Mouse (Mus musculus) heart, embryonic 13.5 days (tissue): Measurements from ENCODE around the gene Tsx. TPM values are rescaled to one million over a fixed set of nuclear protein-coding genes. Genes with fewer than 3 reads are reported as not detected.
A peak's percentile ranks its signal among the peaks of the same experiment; 100 is the strongest.
"Not testable (repeated sequence)": the region's sequence is repeated elsewhere in the genome, so short reads cannot be mapped to it uniquely, and the experiment has no call there.

Experiments used
- ATAC-seq: fragments of 200-750 bp; cut with Nextera tagmentation; 2 replicates; pipeline ENCODE4 v1.8.0; 2017; ENCODE audit warnings: moderate TSS enrichment; ENCODE audit not compliant: insufficient number of reproducible peaks, low FRiP score, low TSS enrichment; ENCODE audit errors: extremely low read depth
- H3K27ac ChIP-seq: fragments of 300-500 bp; sonication (generic); replicated peaks from 2 replicates; pipeline ENCODE4 v1.5.1; 2015; ENCODE audit warnings: moderate library complexity, mild to moderate bottlenecking, inconsistent platforms
- H3K27me3 ChIP-seq: fragments of 300-500 bp; sonication (generic); replicated peaks from 2 replicates; pipeline ENCODE4 v1.6.1; 2015; ENCODE audit warnings: mild to moderate bottlenecking, inconsistent platforms
- H3K36me3 ChIP-seq: fragments of 300-500 bp; sonication (generic); 2 replicates; pipeline ENCODE4 v1.6.1; 2015; ENCODE audit warnings: mild to moderate bottlenecking, inconsistent platforms
- H3K4me1 ChIP-seq: fragments of 300-500 bp; sonication (generic); 2 replicates; pipeline ENCODE4 v1.6.1; 2015; ENCODE audit warnings: inconsistent platforms
- H3K4me2 ChIP-seq: fragments of 300-500 bp; sonication (generic); 2 replicates; pipeline ENCODE4 v1.6.1; 2015; ENCODE audit warnings: inconsistent platforms, mild to moderate bottlenecking, moderate library complexity
- H3K4me3 ChIP-seq: fragments of 300-500 bp; sonication (generic); 2 replicates; pipeline ENCODE4 v1.5.1; 2015; ENCODE audit warnings: moderate library complexity, mild to moderate bottlenecking, inconsistent platforms
- H3K9ac ChIP-seq: fragments of 300-500 bp; sonication (generic); 2 replicates; pipeline ENCODE4 v1.6.1; 2015; ENCODE audit warnings: inconsistent platforms, mild to moderate bottlenecking, moderate library complexity
- H3K9me3 ChIP-seq: fragments of 300-500 bp; sonication (generic); 2 replicates; pipeline ENCODE4 v1.6.1; 2016; ENCODE audit warnings: inconsistent platforms
- WGBS: fragments of 180-500 bp; shearing (Covaris S2); methylation state at CpG from one replicate; pipeline ENCODE4 v1.1.7; 2015; ENCODE audit warnings: mixed read lengths; 5-methylcytosine and 5-hydroxymethylcytosine counted together
- polyA plus RNA-seq: library from polyadenylated mRNA; unstranded; fragments of >200 nt; fragmentation: Nextera tagmentation; extraction: Ambion mirVana; gene quantifications from 2 replicates; pipeline ENCODE4 v1.2.1, GENCODE M21; 2015

The Tsx gene
- polyA plus RNA-seq, 1 experiment from 2014 or later: not detected

GRCm38 (mm10) chrX:103432293-103432692 lies 18.0 kb downstream of the Tsx start:
- Histone ChIP-seq H3K9ac (no peak overlapping the region), H3K36me3 (no peaks in the 10 kb centered on the region), H3K4me3 (no peak overlapping the region), H3K27ac (no peak overlapping the region), H3K9me3 (no peaks in the 10 kb centered on the region), H3K4me1 (no peaks in the 10 kb centered on the region), H3K27me3 (peaks cover 84% of the 10 kb centered on the region), H3K4me2 (no peak overlapping the region)
- 66% methylated on average over 7 of the region's 7 CpGs for WGBS
- ATAC-seq: no peak

DNA sequence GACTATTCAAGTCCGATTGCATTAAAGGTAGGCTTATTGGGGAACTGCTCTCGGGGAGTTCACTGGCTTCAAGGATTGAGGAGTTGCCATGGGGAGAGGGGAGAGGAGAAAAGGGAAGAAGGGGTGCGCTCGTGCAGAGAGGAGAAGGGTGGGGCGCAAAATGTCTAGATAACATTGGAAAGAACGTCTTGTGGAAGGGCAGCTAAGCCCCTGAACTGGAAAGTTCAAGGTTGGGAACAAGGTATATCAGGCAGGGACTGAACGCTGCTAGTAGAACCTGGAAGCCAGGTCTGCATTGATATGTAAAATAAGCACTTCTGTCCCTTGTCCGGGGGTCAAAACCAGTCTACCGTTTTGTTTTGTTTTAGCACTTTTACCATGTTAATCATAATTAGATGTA lies 23.8 kb downstream of the Tsx start:
- Histone ChIP-seq H3K9me3 (no peaks in the 10 kb centered on the region), H3K27me3 (peaks cover 78% of the 10 kb centered on the region), H3K4me2 (no peak overlapping the region), H3K9ac (no peak overlapping the region), H3K36me3 (no peaks in the 10 kb centered on the region), H3K4me3 (no peak overlapping the region), H3K4me1 (no peaks in the 10 kb centered on the region), H3K27ac (no peak overlapping the region)
- 15% methylated on average over 8 of the region's 9 CpGs for WGBS
- no peak for ATAC-seq

GRCm38 (mm10) chrX:103440803-103441202 lies 26.5 kb downstream of the Tsx start:
- Histone ChIP-seq H3K36me3 (no peaks in the 10 kb centered on the region), H3K27me3 (peaks cover 76% of the 10 kb centered on the region), H3K9ac (no peak overlapping the region), H3K4me2 (no peak overlapping the region), H3K9me3 (no peaks in the 10 kb centered on the region), H3K4me3 (no peak overlapping the region), H3K27ac (no peak overlapping the region), H3K4me1 (no peaks in the 10 kb centered on the region)
- ATAC-seq: no peak
- WGBS: 0% methylated on average over 1 of the region's 1 CpGs

- ATAC-seq: no peak
- no peak overlapping the region for H3K27ac ChIP-seq
- no peaks in the 10 kb centered on the region for H3K4me1 ChIP-seq
- H3K4me3 ChIP-seq: no peak overlapping the region
- no peak overlapping the region for H3K9ac ChIP-seq
- 32% methylated on average over 7 of the region's 7 CpGs for WGBS
- no peak overlapping the region for H3K4me2 ChIP-seq
- H3K9me3 ChIP-seq: no peaks in the 10 kb centered on the region
- H3K36me3 ChIP-seq: no peaks in the 10 kb centered on the region
- peaks cover 73% of the 10 kb centered on the region for H3K27me3 ChIP-seq
Measured at GRCm38 (mm10) chrX:103443755-103444154, 29.5 kb downstream of the Tsx start.

DNA sequence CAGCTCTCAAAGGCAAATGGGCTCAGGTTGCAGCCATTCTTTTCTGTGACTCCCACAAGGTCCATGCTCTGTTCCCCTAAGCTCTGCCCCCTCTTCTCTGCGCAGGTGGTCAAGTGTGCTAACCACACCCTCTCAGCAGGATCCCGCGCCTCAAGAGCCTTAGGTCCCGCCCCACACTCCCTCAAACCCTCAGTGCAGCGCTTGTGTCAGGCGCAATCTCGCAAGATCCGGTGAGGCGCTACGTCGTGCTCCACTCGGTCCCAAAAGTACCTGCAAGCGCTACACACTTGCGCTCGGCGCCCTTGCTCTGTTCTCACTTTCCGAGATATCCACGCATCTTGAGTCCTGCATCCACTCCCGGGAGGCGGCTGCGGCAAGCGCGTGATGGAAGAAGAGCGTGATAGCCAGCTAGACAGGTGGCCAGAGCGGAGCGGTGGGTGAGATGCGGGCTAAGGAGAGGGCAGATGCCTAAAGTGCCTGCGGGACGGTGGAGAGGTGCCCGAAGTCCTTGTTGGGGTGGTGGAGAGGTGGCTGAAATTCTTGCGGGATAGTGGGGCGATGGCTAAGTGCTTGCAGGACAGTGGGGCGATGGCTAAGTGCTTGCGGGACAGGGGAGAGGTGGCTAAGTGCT lies 33.4 kb downstream of the Tsx start:
- WGBS: 10% methylated on average over 34 of the region's 34 CpGs
- Histone ChIP-seq H3K9ac (peak overlapping the region; percentile 58; the same call in 1 of the 2 replicates), H3K27ac (no peak overlapping the region), H3K9me3 (no peaks in the 10 kb centered on the region), H3K36me3 (no peaks in the 10 kb centered on the region), H3K27me3 (peaks cover 78% of the 10 kb centered on the region), H3K4me3 (peak overlapping the region; percentile 52), H3K4me2 (peak overlapping the region; percentile 77), H3K4me1 (no peaks in the 10 kb centered on the region)
- ATAC-seq: no peak

DNA sequence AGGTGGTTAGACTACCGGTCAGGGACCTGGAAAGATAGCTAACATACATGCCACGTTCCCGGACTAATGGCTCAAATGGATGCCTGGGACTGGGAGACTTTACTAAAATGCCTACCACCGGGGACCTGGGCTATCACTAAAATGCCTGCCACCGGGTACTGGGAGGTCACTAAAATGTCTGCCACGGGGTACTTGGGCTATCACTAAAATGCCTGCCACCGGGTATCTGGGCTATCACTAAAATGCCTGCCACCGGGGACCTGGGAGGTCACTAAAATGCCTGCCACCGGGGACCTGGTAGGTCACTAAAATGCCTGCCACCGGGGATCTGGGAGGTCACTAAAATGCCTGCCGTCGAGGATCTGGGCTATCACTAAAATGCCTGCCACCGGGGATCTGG lies 34.2 kb downstream of the Tsx start:
- H3K9ac ChIP-seq, H3K27ac ChIP-seq, ATAC-seq, H3K4me1 ChIP-seq, H3K36me3 ChIP-seq, H3K9me3 ChIP-seq: not testable (repeated sequence)
- peak overlapping the region; percentile 52 for H3K4me3 ChIP-seq
- peaks cover 71% of the 10 kb centered on the region for H3K27me3 ChIP-seq
- H3K4me2 ChIP-seq: peak overlapping the region; percentile 77
- 35% methylated on average over 9 of the region's 13 CpGs for WGBS

GRCm38 (mm10) chrX:103448943-103449722 lies 34.9 kb downstream of the Tsx start:
- H3K27ac ChIP-seq, H3K4me2 ChIP-seq, H3K4me1 ChIP-seq, H3K4me3 ChIP-seq, H3K9ac ChIP-seq, H3K9me3 ChIP-seq, H3K36me3 ChIP-seq, ATAC-seq: not testable (repeated sequence)
- 61% methylated on average over 23 of the region's 27 CpGs for WGBS
- H3K27me3 ChIP-seq: peaks cover 72% of the 10 kb centered on the region

DNA sequence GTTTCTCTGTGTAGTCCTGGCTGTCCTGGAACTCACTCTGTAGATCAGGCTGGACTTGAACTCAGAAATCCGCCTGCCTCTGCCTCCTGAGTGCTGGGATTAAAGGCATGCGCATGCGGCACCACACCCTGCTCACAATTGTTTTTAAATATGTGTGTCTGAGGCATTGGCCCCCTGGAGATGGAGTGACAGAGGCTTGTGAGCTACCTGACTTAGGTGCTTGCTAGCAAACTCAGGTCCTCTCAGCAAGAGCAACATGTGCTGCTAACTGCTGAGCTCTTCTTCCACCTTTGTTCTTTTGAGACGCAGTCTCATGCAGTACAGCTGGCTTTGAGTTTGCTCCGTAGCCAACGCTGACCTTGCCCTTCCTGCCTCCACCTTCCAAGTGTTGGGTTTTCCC lies 38.5 kb downstream of the Tsx start:
- no peak for ATAC-seq
- no peak overlapping the region for H3K27ac ChIP-seq
- H3K9me3 ChIP-seq: no peaks in the 10 kb centered on the region
- no peak overlapping the region for H3K4me2 ChIP-seq
- no peak overlapping the region for H3K9ac ChIP-seq
- H3K36me3 ChIP-seq: no peaks in the 10 kb centered on the region
- H3K27me3 ChIP-seq: peaks cover 41% of the 10 kb centered on the region
- WGBS: 76% methylated on average over 6 of the region's 6 CpGs
- H3K4me1 ChIP-seq: no peaks in the 10 kb centered on the region
- no peak overlapping the region for H3K4me3 ChIP-seq

- H3K27me3 ChIP-seq: no peaks in the 10 kb centered on the region
- ATAC-seq: no peak
- WGBS: 67% methylated on average over 5 of the region's 5 CpGs
Measured at GRCm38 (mm10) chrX:103460056-103460455, 45.8 kb downstream of the Tsx start.

GRCm38 (mm10) chrX:103468998-103469397 lies 54.7 kb downstream of the Tsx start:
- Histone ChIP-seq H3K4me3 (no peak overlapping the region), H3K9ac (no peak overlapping the region), H3K27ac (no peak overlapping the region), H3K36me3 (peaks cover 24% of the 10 kb centered on the region), H3K4me1 (no peaks in the 10 kb centered on the region), H3K9me3 (no peaks in the 10 kb centered on the region), H3K27me3 (no peaks in the 10 kb centered on the region), H3K4me2 (no peak overlapping the region)
- 78% methylated on average over 2 of the region's 2 CpGs for WGBS
- ATAC-seq: no peak

More at GRCm38 (mm10) chrX:103460056-103460455, 45.8 kb downstream of the Tsx start:
- Histone ChIP-seq H3K4me3 (no peak overlapping the region), H3K4me2 (no peak overlapping the region), H3K9ac (no peak overlapping the region), H3K9me3 (no peaks in the 10 kb centered on the region), H3K36me3 (peaks cover 9% of the 10 kb centered on the region), H3K4me1 (no peaks in the 10 kb centered on the region), H3K27ac (no peak overlapping the region)

DNA sequence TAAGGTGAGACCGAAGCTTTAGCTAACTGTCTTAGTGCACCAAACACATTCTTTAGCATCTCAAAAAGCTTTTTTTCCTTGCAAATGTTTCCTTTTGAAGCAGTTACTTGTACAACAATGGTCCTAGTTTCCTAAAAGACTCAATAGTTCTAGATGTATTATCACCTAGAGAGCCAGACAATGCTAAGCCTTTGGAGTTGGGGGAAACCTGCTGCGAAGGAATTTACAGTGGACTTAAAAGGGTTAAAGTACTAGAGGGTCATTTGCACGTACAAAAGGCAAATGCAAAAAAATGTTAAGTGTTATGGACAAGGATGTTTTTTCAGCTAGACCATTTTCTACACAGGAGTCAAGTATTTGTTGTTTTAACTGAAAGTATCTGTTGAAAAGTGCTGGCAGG lies 58.1 kb downstream of the Tsx start:
- H3K27me3 ChIP-seq: no peaks in the 10 kb centered on the region
- no peak overlapping the region for H3K27ac ChIP-seq
- WGBS: 77% methylated on average over 3 of the region's 3 CpGs
- H3K4me2 ChIP-seq: no peak overlapping the region
- no peaks in the 10 kb centered on the region for H3K9me3 ChIP-seq
- peaks cover 15% of the 10 kb centered on the region; the same call in 1 of the 2 replicates for H3K36me3 ChIP-seq
- no peaks in the 10 kb centered on the region for H3K4me1 ChIP-seq
- H3K4me3 ChIP-seq: no peak overlapping the region
- ATAC-seq: no peak
- no peak overlapping the region for H3K9ac ChIP-seq
